Mouse (Mus musculus) kidney, embryonic 14.5 days (tissue): ENCODE data around the gene Ttl. TPM values are rescaled to one million over a fixed set of nuclear protein-coding genes. Genes with fewer than 3 reads are reported as not detected.

ENCODE experiments used
- ATAC-seq: fragments of 200-750 bp; cut with Nextera tagmentation; 2 replicates; pipeline ENCODE4 v1.8.0; 2017; ENCODE audit warnings: moderate number of reproducible peaks, mild to moderate bottlenecking, moderate TSS enrichment, moderate library complexity; ENCODE audit not compliant: low FRiP score, low TSS enrichment
- H3K27ac ChIP-seq: fragments of 300-500 bp; sonication (generic); 2 replicates; pipeline ENCODE4 v1.5.1; 2014; ENCODE audit warnings: low read depth, mild to moderate bottlenecking, low read length, moderate library complexity, mixed read lengths
- H3K27me3 ChIP-seq: fragments of 300-500 bp; sonication (generic); 2 replicates; pipeline ENCODE4 v1.6.1; 2014; ENCODE audit warnings: mild to moderate bottlenecking, low read length; ENCODE audit not compliant: control insufficient read depth, insufficient read depth
- H3K36me3 ChIP-seq: fragments of 300-500 bp; sonication (generic); 2 replicates; pipeline ENCODE4 v1.6.1; 2014; ENCODE audit warnings: low read length, mixed read lengths; ENCODE audit not compliant: control insufficient read depth, insufficient read depth
- H3K4me1 ChIP-seq: fragments of 300-500 bp; sonication (generic); 2 replicates; pipeline ENCODE4 v1.6.1; 2014; ENCODE audit warnings: low read length, mixed read lengths; ENCODE audit not compliant: control insufficient read depth, insufficient read depth
- H3K4me2 ChIP-seq: fragments of 300-500 bp; sonication (generic); replicated peaks from 2 replicates; pipeline ENCODE4 v1.6.1; 2014; ENCODE audit warnings: low read depth, mild to moderate bottlenecking, low read length
- H3K4me3 ChIP-seq: fragments of 300-500 bp; sonication (generic); 2 replicates; pipeline ENCODE4 v1.5.1; 2014; ENCODE audit warnings: mild to moderate bottlenecking, low read length
- H3K9ac ChIP-seq: fragments of 300-500 bp; sonication (generic); 2 replicates; pipeline ENCODE4 v1.6.1; 2014; ENCODE audit warnings: low read depth, mild to moderate bottlenecking, low read length, moderate library complexity
- H3K9me3 ChIP-seq: fragments of 300-500 bp; sonication (generic); 2 replicates; pipeline ENCODE4 v1.6.1; 2016; ENCODE audit warnings: low read length; ENCODE audit not compliant: control insufficient read depth
- WGBS: fragments of 180-500 bp; shearing (Covaris S2); extraction: QIAGEN DNeasy Blood & Tissue Kit; methylation state at CpG from one replicate; pipeline ENCODE4 v1.1.7; 2014; 5-methylcytosine and 5-hydroxymethylcytosine counted together
- polyA plus RNA-seq: library from polyadenylated mRNA; unstranded; fragments of >200 nt; fragmentation: Nextera tagmentation; extraction: Ambion mirVana; gene quantifications from 2 replicates; pipeline ENCODE4 v1.2.1, GENCODE M21; 2014

The Ttl gene
- polyA plus RNA-seq, 1 experiment from 2014 or later, result 20.5 TPM

DNA sequence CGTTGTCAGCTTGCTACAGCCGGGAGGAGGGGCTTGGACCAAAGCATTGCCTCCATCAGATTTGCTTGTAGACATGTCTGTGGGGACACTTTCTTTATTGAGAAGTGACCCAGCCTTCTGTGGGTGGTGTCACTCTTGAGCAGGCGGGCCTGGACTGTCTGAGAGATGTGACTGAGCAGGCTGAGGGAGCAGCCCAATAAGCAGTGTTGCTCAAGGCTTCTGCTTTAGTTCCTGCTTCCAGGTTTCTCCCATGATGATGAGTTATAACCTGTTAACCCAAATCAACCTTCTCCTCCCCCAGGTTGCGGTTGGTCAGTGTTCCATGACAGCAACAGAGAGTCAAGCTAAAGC, 18.9 kb upstream of the Ttl start:
- WGBS, result 44% methylated on average over 4 of the region's 4 CpGs
- Histone ChIP-seq H3K4me2 (no peak overlapping the region), H3K9ac (no peak overlapping the region), H3K36me3 (no peaks in the 10 kb centered on the region), H3K27ac (no peak overlapping the region), H3K4me1 (0 out of 2 replicates have a peak, but pooled peaks cover 3% of the 10 kb centered on the region), H3K9me3 (no peaks in the 10 kb centered on the region), H3K4me3 (no peak overlapping the region), H3K27me3 (no peaks in the 10 kb centered on the region)
- ATAC-seq, result peak; percentile 89

DNA sequence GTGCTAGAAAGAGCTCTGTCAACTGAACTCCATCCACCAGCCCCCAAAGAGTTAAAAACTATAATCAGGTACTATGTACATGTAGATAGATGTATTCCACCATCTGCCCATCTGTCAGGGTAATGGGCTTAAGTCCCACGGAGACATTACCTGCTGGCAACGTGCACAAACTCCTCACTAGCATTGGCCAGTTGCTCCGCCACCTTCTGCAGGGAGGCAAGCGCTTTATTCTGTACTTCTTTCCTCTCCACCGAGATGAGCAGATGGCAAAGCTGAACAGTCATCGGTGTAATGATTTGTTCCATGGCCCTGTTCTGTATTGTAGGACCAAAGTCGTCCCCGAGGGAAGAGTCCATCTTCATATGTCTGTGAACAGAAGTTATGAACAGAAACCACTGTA, 17.9 kb upstream of the Ttl start, which contains the start of gene Vinac1:
Gene Vinac1, minus strand, starts transcription at position 362 of the 400 bp plus-strand sequence.
- WGBS, result 84% methylated on average over 8 of the region's 8 CpGs
- H3K4me3 ChIP-seq, result no peak within 1 kb of the TSS
- no peaks in the 10 kb centered on the region for H3K36me3 ChIP-seq
- no peaks in the 10 kb centered on the region for H3K9me3 ChIP-seq
- ATAC-seq, result no peak
- no peak within 1 kb of the TSS for H3K27ac ChIP-seq
- H3K27me3 ChIP-seq, result no peaks in the 10 kb centered on the region
- no peak within 1 kb of the TSS for H3K9ac ChIP-seq
- H3K4me1 ChIP-seq, result 0 out of 2 replicates have a peak, but pooled peaks cover 3% of the 10 kb centered on the region
- no peak within 1 kb of the TSS for H3K4me2 ChIP-seq

DNA sequence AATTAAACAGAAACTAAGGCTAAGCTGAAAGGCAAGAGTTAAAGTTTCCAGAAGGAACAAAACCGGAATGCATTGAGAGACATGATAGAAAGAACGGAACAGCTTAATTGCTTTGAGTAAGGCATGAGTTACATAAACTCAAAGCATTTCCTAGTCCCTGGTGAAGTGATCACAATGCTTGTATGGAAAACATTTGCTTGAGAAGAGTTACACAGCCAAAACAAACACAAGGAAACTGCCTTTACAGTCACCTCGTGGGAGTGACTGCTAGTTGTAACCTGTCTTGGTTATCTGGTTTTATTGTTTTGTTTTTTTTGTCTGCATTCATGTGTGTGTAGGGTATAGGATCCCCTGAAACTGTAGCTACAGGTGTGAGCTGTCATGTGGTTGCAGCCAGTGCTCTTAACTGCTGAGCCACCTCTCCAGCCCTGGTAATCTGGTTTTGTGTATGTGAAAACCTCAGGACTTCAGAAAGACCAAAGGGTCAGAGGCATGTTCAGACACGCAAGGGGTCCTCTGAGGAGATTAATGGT, 13.2 kb upstream of the Ttl start:
- peaks cover 3% of the 10 kb centered on the region; the same call in 1 of the 2 replicates for H3K9me3 ChIP-seq
- ATAC-seq, result peak; percentile 64; the same call in 1 of the 2 replicates
- H3K9ac ChIP-seq, result no peak overlapping the region
- whole genome bisulfite sequencing, result 26% methylated on average over 4 of the region's 4 CpGs
- no peak overlapping the region for H3K4me2 ChIP-seq
- no peaks in the 10 kb centered on the region for H3K27me3 ChIP-seq
- H3K27ac ChIP-seq, result no peak overlapping the region
- H3K36me3 ChIP-seq, result no peaks in the 10 kb centered on the region
- no peak overlapping the region for H3K4me3 ChIP-seq
- no peaks in the 10 kb centered on the region for H3K4me1 ChIP-seq

DNA sequence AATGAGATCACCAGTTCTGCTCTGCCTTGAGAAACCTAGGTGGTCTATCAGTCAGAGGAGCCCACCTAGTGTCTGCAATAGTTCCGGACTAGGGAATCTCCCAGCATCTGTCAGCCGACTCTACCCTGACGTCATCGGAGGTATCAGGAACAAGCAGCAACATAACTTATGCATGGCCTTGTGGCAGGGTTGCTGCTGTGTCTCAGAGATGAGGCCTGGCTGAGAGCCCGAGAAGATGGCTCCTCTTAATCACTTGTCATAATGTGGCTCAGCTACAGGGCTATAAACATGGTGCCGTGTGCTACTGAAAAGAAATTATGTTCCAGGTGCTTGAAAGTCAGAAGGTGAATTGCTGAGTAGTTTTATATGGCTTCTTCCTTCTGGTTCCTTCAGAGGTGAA, 10.0 kb upstream of the Ttl start:
- WGBS, result 78% methylated on average over 6 of the region's 6 CpGs
- Histone ChIP-seq H3K27ac (no peak overlapping the region), H3K27me3 (no peaks in the 10 kb centered on the region), H3K36me3 (no peaks in the 10 kb centered on the region), H3K9ac (no peak overlapping the region), H3K4me3 (no peak overlapping the region), H3K9me3 (peaks cover 14% of the 10 kb centered on the region), H3K4me1 (no peaks in the 10 kb centered on the region), H3K4me2 (no peak overlapping the region)
- no peak for ATAC-seq

DNA sequence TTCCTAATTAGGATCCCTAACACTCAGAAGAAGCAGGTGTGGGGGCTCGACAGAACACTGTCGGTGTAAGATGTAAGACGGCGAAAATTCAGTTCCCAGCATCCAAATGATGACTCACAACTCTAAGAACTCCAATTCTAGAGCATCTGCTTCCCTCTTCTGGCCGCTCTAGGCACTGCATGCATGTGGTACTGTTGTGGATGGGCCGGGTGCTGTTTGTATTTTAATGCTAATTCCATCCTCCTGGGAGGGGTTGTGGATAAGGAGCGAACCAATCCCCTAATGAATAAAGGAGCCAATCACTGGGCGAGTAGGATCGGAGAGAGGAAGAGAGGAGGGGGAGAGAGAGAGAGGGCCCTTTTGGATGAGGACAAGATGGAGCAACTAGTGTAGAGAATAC, 9.1 kb upstream of the Ttl start:
- no peak for ATAC-seq
- Histone ChIP-seq H3K27me3 (no peaks in the 10 kb centered on the region), H3K4me2 (no peak overlapping the region), H3K9ac (no peak overlapping the region), H3K36me3 (no peaks in the 10 kb centered on the region), H3K9me3 (peaks cover 14% of the 10 kb centered on the region), H3K4me3 (no peak overlapping the region), H3K27ac (no peak overlapping the region), H3K4me1 (no peaks in the 10 kb centered on the region)
- 54% methylated on average over 9 of the region's 9 CpGs for WGBS

DNA sequence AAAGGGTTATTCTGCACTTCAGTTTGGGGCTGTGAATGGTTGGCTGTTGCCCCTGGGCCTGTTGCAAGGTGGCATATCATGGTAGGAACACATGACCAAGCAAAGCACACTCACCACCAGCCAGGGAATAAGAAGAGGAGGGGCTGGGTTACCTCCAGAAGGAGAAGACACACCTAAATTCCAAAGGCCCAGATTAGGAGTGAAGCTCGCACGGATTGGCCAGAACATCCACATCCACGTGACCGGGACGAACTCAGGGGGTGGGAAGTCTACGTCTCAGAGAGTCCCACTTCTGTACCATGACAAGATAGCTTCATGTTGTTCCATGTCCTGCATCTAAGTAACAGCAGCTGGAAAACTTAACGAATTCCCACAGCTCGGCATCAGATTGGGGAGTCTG, 8.5 kb upstream of the Ttl start:
- Histone ChIP-seq H3K9ac (no peak overlapping the region), H3K4me2 (no peak overlapping the region), H3K27ac (no peak overlapping the region), H3K27me3 (no peaks in the 10 kb centered on the region), H3K36me3 (no peaks in the 10 kb centered on the region), H3K4me3 (no peak overlapping the region), H3K4me1 (no peaks in the 10 kb centered on the region), H3K9me3 (peaks cover 14% of the 10 kb centered on the region)
- no peak for ATAC-seq
- 90% methylated on average over 8 of the region's 8 CpGs for WGBS

DNA sequence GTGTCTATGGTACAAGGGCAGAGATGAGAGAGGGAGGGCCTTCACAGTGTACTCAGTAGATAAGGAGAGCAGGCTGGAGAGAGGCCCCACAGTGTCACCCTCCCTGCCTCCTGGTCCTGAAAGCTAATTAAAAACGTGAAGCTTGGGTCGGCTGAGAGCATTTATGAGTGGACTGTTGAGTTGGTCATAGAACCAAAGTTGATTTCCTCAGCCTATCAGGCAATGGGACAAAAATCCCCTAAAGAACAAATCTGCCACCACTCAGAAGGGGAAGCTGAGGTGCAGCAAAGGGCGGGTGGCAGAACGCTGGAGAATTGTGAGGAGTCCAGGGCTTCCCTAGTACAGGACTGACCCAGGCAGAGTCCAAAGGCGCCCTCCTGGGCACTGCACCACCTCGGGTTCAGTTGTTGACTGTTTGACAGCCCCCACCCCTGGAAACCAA, 7.8 kb upstream of the Ttl start:
- H3K4me3 ChIP-seq, result no peak overlapping the region
- no peaks in the 10 kb centered on the region for H3K36me3 ChIP-seq
- H3K27ac ChIP-seq, result no peak overlapping the region
- no peaks in the 10 kb centered on the region for H3K27me3 ChIP-seq
- 85% methylated on average over 6 of the region's 6 CpGs for WGBS
- ATAC-seq, result no peak
- H3K9me3 ChIP-seq, result peaks cover 14% of the 10 kb centered on the region
- no peaks in the 10 kb centered on the region for H3K4me1 ChIP-seq
- no peak overlapping the region for H3K9ac ChIP-seq
- H3K4me2 ChIP-seq, result no peak overlapping the region

DNA sequence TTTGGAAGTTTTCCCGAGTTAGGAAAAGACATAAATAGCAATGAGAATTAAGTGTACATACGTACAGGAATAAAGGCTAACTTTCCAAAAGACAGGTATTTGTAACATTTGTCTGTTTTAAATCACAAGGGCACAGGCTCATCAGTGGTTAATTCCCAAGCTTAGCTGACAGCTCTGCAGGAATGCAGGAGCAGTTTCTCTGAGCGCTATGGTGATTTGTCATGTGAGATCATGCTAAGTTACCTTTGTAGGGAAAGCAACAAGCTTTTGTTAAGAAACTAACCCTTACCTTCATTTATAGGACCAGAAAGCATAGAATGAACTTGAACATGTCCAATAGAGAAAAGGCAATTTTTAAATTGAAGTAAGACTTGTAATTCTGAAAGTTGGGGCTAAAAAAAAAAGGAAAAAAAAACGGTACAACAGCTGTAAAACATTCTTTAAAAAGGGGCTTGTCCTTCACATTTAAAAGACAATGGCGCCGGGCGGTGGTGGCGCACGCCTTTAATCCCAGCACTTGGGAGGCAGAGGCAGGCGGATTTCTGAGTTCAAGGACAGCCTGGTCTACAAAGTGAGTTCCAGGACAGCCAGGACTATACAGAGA, 4.2 kb upstream of the Ttl start:
- H3K4me1 ChIP-seq, result no peaks in the 10 kb centered on the region
- H3K4me2 ChIP-seq, result no peak overlapping the region
- no peak overlapping the region for H3K4me3 ChIP-seq
- no peak overlapping the region for H3K27ac ChIP-seq
- H3K9ac ChIP-seq, result no peak overlapping the region
- peaks cover 11% of the 10 kb centered on the region for H3K9me3 ChIP-seq
- H3K27me3 ChIP-seq, result no peaks in the 10 kb centered on the region
- no peak for ATAC-seq
- H3K36me3 ChIP-seq, result no peaks in the 10 kb centered on the region
- 79% methylated on average over 10 of the region's 10 CpGs for WGBS

DNA sequence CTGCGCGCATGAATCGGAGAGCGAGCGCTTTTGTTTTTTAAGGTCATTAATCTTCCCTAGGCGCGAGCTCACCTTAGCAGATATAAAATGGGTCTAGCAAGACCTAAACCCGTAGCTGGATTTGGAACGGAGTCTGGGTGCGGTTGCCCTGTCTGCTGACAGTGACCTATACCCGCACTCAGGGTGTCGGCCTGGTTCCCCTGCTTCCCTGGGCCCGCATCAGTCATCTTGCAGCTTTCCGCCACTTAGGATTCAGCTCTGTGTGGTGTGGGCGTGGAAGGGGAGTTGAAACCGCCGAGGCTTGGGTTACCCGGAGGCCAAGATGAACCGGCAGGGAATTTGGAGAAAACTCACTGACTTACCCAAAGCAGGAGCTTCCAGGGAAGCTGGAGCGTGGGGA, 584 bp downstream of the Ttl start:
- Histone ChIP-seq H3K27me3 (no peaks in the 10 kb centered on the region), H3K9ac (peak overlapping the region; percentile 74), H3K36me3 (0 out of 2 replicates have a peak, but pooled peaks cover 4% of the 10 kb centered on the region), H3K4me1 (peaks cover 10% of the 10 kb centered on the region), H3K4me3 (peak overlapping the region; percentile 58), H3K4me2 (peak overlapping the region; percentile 38), H3K9me3 (no peaks in the 10 kb centered on the region), H3K27ac (no peak overlapping the region; the same call in 1 of the 2 replicates)
- under 1% methylated on average over 20 of the region's 20 CpGs for WGBS
- ATAC-seq, result peak; percentile 72
